ENCODE assay signal across 15 mouse cellular contexts in genomic region chr9:94239479-94240241, GRCm38 (mm10).
DNase-seq lines count a peak whose midpoint lies in the region; ATAC-seq and TF ChIP-seq lines count a peak whose summit lies in the region.
"Had no signal": no experiment of that assay in that cellular context is flagged by ENCODE, and none has a peak within 500 bp of the region (broad histone marks: within the 10 kb centered on the region; RNA-seq: fewer than 3 reads in every experiment).

No protein-coding gene starts in this region.

- intact Hi-C loops in left cerebral cortex, postnatal 36 days (cut with DNase I), result no loop called here

- no peaks in the 10 kb centered on the region for H3K27me3 ChIP-seq in hindbrain, postnatal 0 days (ENCODE audit: insufficient read depth, low read length)
- H3K27me3 ChIP-seq in hindbrain, embryonic 13.5 days, result no peaks in the 10 kb centered on the region
- no peaks in the 10 kb centered on the region for H3K27me3 ChIP-seq in embryonic facial prominence, embryonic 14.5 days (replicated peaks; ENCODE audit: control insufficient read depth, insufficient read depth, low read length)
- peaks cover 8% of the 10 kb centered on the region; the same call in 1 of the 2 replicates for H3K27me3 ChIP-seq in kidney, embryonic 15.5 days
- no peaks in the 10 kb centered on the region for H3K27me3 ChIP-seq in neural tube, embryonic 12.5 days (replicated peaks)
- H3K27me3 ChIP-seq: hindbrain, embryonic 15.5 days had no signal

- no peak overlapping the region for H3K9ac ChIP-seq in hindbrain, postnatal 0 days (replicated peaks; ENCODE audit: low read length)
- no peak overlapping the region for H3K9ac ChIP-seq in hindbrain, embryonic 13.5 days
- no peak overlapping the region for H3K9ac ChIP-seq in embryonic facial prominence, embryonic 14.5 days (ENCODE audit: low read depth, low read length)
- no peak overlapping the region for H3K9ac ChIP-seq in kidney, embryonic 15.5 days
- H3K9ac ChIP-seq in neural tube, embryonic 12.5 days, result no peak overlapping the region
- H3K9ac ChIP-seq: hindbrain, embryonic 15.5 days had no signal

- no peak overlapping the region for H3K4me2 ChIP-seq in hindbrain, postnatal 0 days (ENCODE audit: low read depth, low read length)
- H3K4me2 ChIP-seq in hindbrain, embryonic 13.5 days, result no peak overlapping the region
- H3K4me2 ChIP-seq in embryonic facial prominence, embryonic 14.5 days (ENCODE audit: low read depth, low read length), result no peak overlapping the region
- H3K4me2 ChIP-seq in kidney, embryonic 15.5 days, result peak overlapping the region; percentile 8; the same call in 1 of the 2 replicates
- no peak overlapping the region for H3K4me2 ChIP-seq in neural tube, embryonic 12.5 days (replicated peaks)
- H3K4me2 ChIP-seq: hindbrain, embryonic 15.5 days had no signal

- DNase-seq in hindbrain, postnatal 0 days (ENCODE audit: low spot score), result peak; percentile 30
- DNase-seq in embryonic facial prominence, embryonic 14.5 days (ENCODE audit: low spot score), result peak; percentile 26
- DNase-seq in urinary bladder, postnatal 4 days (ENCODE audit: low spot score in 2 of 2), result no peak
- DNase-seq in layer of hippocampus, adult 2 months (ENCODE audit: low spot score in 2 of 2), result no peak
- no peak for DNase-seq in left cerebral cortex, postnatal 36 days (ENCODE audit: low spot score in 2 of 2)
- DNase-seq: cerebellum, adult 2 months; thymus, adult 2 months had no signal

- no peak for ATAC-seq in hindbrain, postnatal 0 days
- ATAC-seq in hindbrain, embryonic 13.5 days (ENCODE audit: low FRiP score), result no peak
- no peak for ATAC-seq in embryonic facial prominence, embryonic 14.5 days (ENCODE audit: low read depth)
- peak; percentile 91 for ATAC-seq in kidney, embryonic 15.5 days (replicated peaks; ENCODE audit: low FRiP score)
- ATAC-seq in neural tube, embryonic 12.5 days (ENCODE audit: low FRiP score, low read depth), result peak; percentile 72
- ATAC-seq: lung, postnatal 0 days had no signal

- H3K27ac ChIP-seq in hindbrain, postnatal 0 days, result no peak overlapping the region
- H3K27ac ChIP-seq in hindbrain, embryonic 13.5 days, result no peak overlapping the region
- no peak overlapping the region; the same call in 1 of the 2 replicates for H3K27ac ChIP-seq in embryonic facial prominence, embryonic 14.5 days (replicated peaks; ENCODE audit: low read depth, low read length)
- H3K27ac ChIP-seq in kidney, embryonic 15.5 days, result peak overlapping the region; percentile 85
- H3K27ac ChIP-seq in neural tube, embryonic 12.5 days, result no peak overlapping the region
- no peak overlapping the region for H3K27ac ChIP-seq in layer of hippocampus, adult 2 months
- H3K27ac ChIP-seq: hindbrain, embryonic 15.5 days; left cerebral cortex, adult 2 months had no signal

- 77% methylated on average over 8 of the region's 8 CpGs for WGBS in hindbrain, postnatal 0 days
- WGBS in hindbrain, embryonic 13.5 days, result 75% methylated on average over 8 of the region's 8 CpGs
- 66% methylated on average over 8 of the region's 8 CpGs for WGBS in embryonic facial prominence, embryonic 14.5 days
- 13% methylated on average over 8 of the region's 8 CpGs for WGBS in kidney, embryonic 15.5 days
- WGBS in neural tube, embryonic 12.5 days, result 54% methylated on average over 8 of the region's 8 CpGs

- TF ChIP-seq CTCF in hindbrain, postnatal 0 days (IDR thresholded peaks at IDR 0.05; ENCODE audit: low read depth), result no peak
- TF ChIP-seq CTCF in layer of hippocampus, adult 2 months (conservative IDR thresholded peaks at IDR 0.05), result no peak

- no peaks in the 10 kb centered on the region for H3K9me3 ChIP-seq in hindbrain, postnatal 0 days (ENCODE audit: low read length)
- H3K9me3 ChIP-seq in hindbrain, embryonic 13.5 days, result no peaks in the 10 kb centered on the region
- no peaks in the 10 kb centered on the region for H3K9me3 ChIP-seq in embryonic facial prominence, embryonic 14.5 days (ENCODE audit: control insufficient read depth, low read length)
- no peaks in the 10 kb centered on the region for H3K9me3 ChIP-seq in kidney, embryonic 15.5 days (replicated peaks)
- no peaks in the 10 kb centered on the region for H3K9me3 ChIP-seq in neural tube, embryonic 12.5 days
- H3K9me3 ChIP-seq: hindbrain, embryonic 15.5 days had no signal

- no peaks in the 10 kb centered on the region for H3K36me3 ChIP-seq in hindbrain, postnatal 0 days (ENCODE audit: insufficient read depth, low read length)
- no peaks in the 10 kb centered on the region for H3K36me3 ChIP-seq in hindbrain, embryonic 13.5 days
- no peaks in the 10 kb centered on the region for H3K36me3 ChIP-seq in embryonic facial prominence, embryonic 14.5 days (ENCODE audit: control insufficient read depth, insufficient read depth, low read length)
- no peaks in the 10 kb centered on the region for H3K36me3 ChIP-seq in kidney, embryonic 15.5 days
- H3K36me3 ChIP-seq in neural tube, embryonic 12.5 days, result no peaks in the 10 kb centered on the region
- H3K36me3 ChIP-seq: hindbrain, embryonic 15.5 days had no signal

- H3K4me3 ChIP-seq in hindbrain, postnatal 0 days (ENCODE audit: low read length), result no peak overlapping the region
- no peak overlapping the region for H3K4me3 ChIP-seq in hindbrain, embryonic 13.5 days
- H3K4me3 ChIP-seq in embryonic facial prominence, embryonic 14.5 days (ENCODE audit: low read depth, low read length), result no peak overlapping the region
- H3K4me3 ChIP-seq in kidney, embryonic 15.5 days (replicated peaks), result no peak overlapping the region
- H3K4me3 ChIP-seq in neural tube, embryonic 12.5 days, result no peak overlapping the region
- no peak overlapping the region for H3K4me3 ChIP-seq in layer of hippocampus, adult 2 months
- H3K4me3 ChIP-seq: erythroblast, embryonic 14.5 days; hindbrain, embryonic 15.5 days; left cerebral cortex, adult 2 months; myocyte had no signal

- H3K4me1 ChIP-seq in hindbrain, postnatal 0 days (ENCODE audit: insufficient read depth, low read length), result no peaks in the 10 kb centered on the region
- no peaks in the 10 kb centered on the region for H3K4me1 ChIP-seq in hindbrain, embryonic 13.5 days (replicated peaks)
- H3K4me1 ChIP-seq in embryonic facial prominence, embryonic 14.5 days (ENCODE audit: control insufficient read depth, insufficient read depth, low read length), result no peaks in the 10 kb centered on the region
- peaks cover 14% of the 10 kb centered on the region for H3K4me1 ChIP-seq in kidney, embryonic 15.5 days
- peaks cover 6% of the 10 kb centered on the region; the same call in 1 of the 2 replicates for H3K4me1 ChIP-seq in neural tube, embryonic 12.5 days
- H3K4me1 ChIP-seq: hindbrain, embryonic 15.5 days had no signal

Comparison
In these comparisons a context has a peak if more than half of its experiments do, and no peak if none do; other contexts are left out.
1. ATAC-seq: peak in kidney, embryonic 15.5 days (single experiment) and neural tube, embryonic 12.5 days (single experiment); none in hindbrain, postnatal 0 days (single experiment), hindbrain, embryonic 13.5 days (single experiment) and embryonic facial prominence, embryonic 14.5 days (single experiment).
2. DNase-seq: peak in hindbrain, postnatal 0 days (single experiment) and embryonic facial prominence, embryonic 14.5 days (single experiment); none in urinary bladder, postnatal 4 days (0 of 2), layer of hippocampus, adult 2 months (0 of 2) and left cerebral cortex, postnatal 36 days (0 of 2).